Mouse (Mus musculus): ENCODE measurements at regions not wholly inside any gene's neighbourhood (a gene's known extent, or its start where the extent isn't known, plus 50 kb on each side); places are given as distances from the start of the nearest gene placed in this dataset.

GRCm38 (mm10) chr17:15292490-15293070, 84.1 kb downstream of the Dll1 start:
- 61% methylated on average over 11 of the region's 11 CpGs for WGBS (ENCODE audit: insufficient replicate concordance)
- H3K9me3 ChIP-seq (ENCODE audit: control insufficient read depth, low read length): no peaks in the 10 kb centered on the region
- H3K4me1 ChIP-seq (replicated peaks; ENCODE audit: control insufficient read depth in 2 of 2, insufficient read depth in 2 of 2, low read length in 1 of 2): peaks cover 0 to 2% of the 10 kb centered on the region in 2 experiments; a peak in 1 of 4 replicates
- DNase-seq (ENCODE audit: low read depth in 3 of 3, low spot score in 3 of 3) (no peak), ATAC-seq (ENCODE audit: insufficient read depth) (no peak)
- no peaks in the 10 kb centered on the region for H3K36me3 ChIP-seq (replicated peaks; ENCODE audit: control insufficient read depth, insufficient read depth, low read depth)
- no peak for TF ChIP-seq EP300 (IDR thresholded peaks at IDR 0.05; ENCODE audit: low read depth)
- no peak for TF ChIP-seq CTCF (IDR thresholded peaks at IDR 0.05; ENCODE audit: low read depth)
- no peak overlapping the region for H3K9ac ChIP-seq (replicated peaks)
- no peaks in the 10 kb centered on the region for H3K27me3 ChIP-seq (ENCODE audit: control insufficient read depth, insufficient read depth, low read length)
- no peak overlapping the region for H3K4me2 ChIP-seq (ENCODE audit: low read depth)
- no peak overlapping the region for H3K27ac ChIP-seq
- H3K4me3 ChIP-seq (ENCODE audit: insufficient read depth in 1 of 2, low read depth in 2 of 2, low read length in 2 of 2): no peak overlapping the region

GRCm38 (mm10) chr17:15291626-15292025, 85.0 kb downstream of the Dll1 start:
- TF ChIP-seq EP300 (IDR thresholded peaks at IDR 0.05; ENCODE audit: low read depth): no peak
- no peak for TF ChIP-seq CTCF (IDR thresholded peaks at IDR 0.05; ENCODE audit: low read depth)
- Histone ChIP-seq H3K4me2 (ENCODE audit: low read depth) (no peak overlapping the region), H3K9ac (replicated peaks) (no peak overlapping the region), H3K27me3 (ENCODE audit: control insufficient read depth, insufficient read depth, low read length) (no peaks in the 10 kb centered on the region), H3K27ac (no peak overlapping the region), H3K4me3 (ENCODE audit: insufficient read depth in 1 of 2, low read depth in 2 of 2, low read length in 2 of 2) (no peak overlapping the region), H3K4me1 (replicated peaks; ENCODE audit: control insufficient read depth in 2 of 2, insufficient read depth in 2 of 2, low read length in 1 of 2) (peaks cover 0 to 2% of the 10 kb centered on the region in 2 experiments; a peak in 1 of 4 replicates), H3K36me3 (replicated peaks; ENCODE audit: control insufficient read depth, insufficient read depth, low read depth) (no peaks in the 10 kb centered on the region), H3K9me3 (ENCODE audit: control insufficient read depth, low read length) (no peaks in the 10 kb centered on the region)
- WGBS (ENCODE audit: insufficient replicate concordance): 42% methylated on average over 4 of the region's 4 CpGs
- DNase-seq (ENCODE audit: low read depth in 3 of 3, low spot score in 3 of 3) (no peak), ATAC-seq (ENCODE audit: insufficient read depth) (no peak)

- TF ChIP-seq EP300 (IDR thresholded peaks at IDR 0.05; ENCODE audit: low read depth): no peak
- no peak for TF ChIP-seq CTCF (IDR thresholded peaks at IDR 0.05; ENCODE audit: low read depth)
- Histone ChIP-seq H3K9ac (replicated peaks) (no peak overlapping the region), H3K4me2 (ENCODE audit: low read depth) (no peak overlapping the region), H3K4me3 (ENCODE audit: insufficient read depth in 1 of 2, low read depth in 2 of 2, low read length in 2 of 2) (no peak overlapping the region), H3K9me3 (ENCODE audit: control insufficient read depth, low read length) (no peaks in the 10 kb centered on the region), H3K36me3 (replicated peaks; ENCODE audit: control insufficient read depth, insufficient read depth, low read depth) (no peaks in the 10 kb centered on the region), H3K27ac (no peak overlapping the region), H3K4me1 (replicated peaks; ENCODE audit: control insufficient read depth in 2 of 2, insufficient read depth in 2 of 2, low read length in 1 of 2) (peaks cover 0 to 2% of the 10 kb centered on the region in 2 experiments; a peak in 1 of 4 replicates), H3K27me3 (ENCODE audit: control insufficient read depth, insufficient read depth, low read length) (no peaks in the 10 kb centered on the region)
- WGBS (ENCODE audit: insufficient replicate concordance): 55% methylated on average over 1 of the region's 1 CpGs
- DNase-seq (ENCODE audit: low read depth in 3 of 3, low spot score in 3 of 3): no peak
- ATAC-seq (ENCODE audit: insufficient read depth): no peak
Measured at GRCm38 (mm10) chr17:15290326-15290725, 86.3 kb downstream of the Dll1 start.

GRCm38 (mm10) chr17:15289062-15289461, 87.6 kb downstream of the Dll1 start:
- DNase-seq (ENCODE audit: low read depth in 3 of 3, low spot score in 3 of 3) (no peak), ATAC-seq (ENCODE audit: insufficient read depth) (no peak)
- H3K9me3 ChIP-seq (ENCODE audit: control insufficient read depth, low read length): no peaks in the 10 kb centered on the region
- no peak overlapping the region for H3K4me3 ChIP-seq (ENCODE audit: insufficient read depth in 1 of 2, low read depth in 2 of 2, low read length in 2 of 2)
- no peak overlapping the region for H3K27ac ChIP-seq
- no peak overlapping the region for H3K9ac ChIP-seq (replicated peaks)
- H3K36me3 ChIP-seq (replicated peaks; ENCODE audit: control insufficient read depth, insufficient read depth, low read depth): no peaks in the 10 kb centered on the region
- 63% methylated on average over 5 of the region's 5 CpGs for WGBS (ENCODE audit: insufficient replicate concordance)
- H3K4me1 ChIP-seq (replicated peaks; ENCODE audit: control insufficient read depth in 2 of 2, insufficient read depth in 2 of 2, low read length in 1 of 2): peaks cover 0 to 2% of the 10 kb centered on the region in 2 experiments; a peak in 1 of 4 replicates
- TF ChIP-seq CTCF (IDR thresholded peaks at IDR 0.05; ENCODE audit: low read depth): no peak
- TF ChIP-seq EP300 (IDR thresholded peaks at IDR 0.05; ENCODE audit: low read depth): no peak
- no peak overlapping the region for H3K4me2 ChIP-seq (ENCODE audit: low read depth)
- H3K27me3 ChIP-seq (ENCODE audit: control insufficient read depth, insufficient read depth, low read length): no peaks in the 10 kb centered on the region

GRCm38 (mm10) chr17:15288640-15289039, 88.0 kb downstream of the Dll1 start:
- DNase-seq (ENCODE audit: low read depth in 3 of 3, low spot score in 3 of 3) (no peak), ATAC-seq (ENCODE audit: insufficient read depth) (no peak)
- no peak overlapping the region for H3K9ac ChIP-seq (replicated peaks)
- no peaks in the 10 kb centered on the region for H3K36me3 ChIP-seq (replicated peaks; ENCODE audit: control insufficient read depth, insufficient read depth, low read depth)
- H3K4me2 ChIP-seq (ENCODE audit: low read depth): no peak overlapping the region
- H3K4me3 ChIP-seq (ENCODE audit: insufficient read depth in 1 of 2, low read depth in 2 of 2, low read length in 2 of 2): no peak overlapping the region
- TF ChIP-seq CTCF (IDR thresholded peaks at IDR 0.05; ENCODE audit: low read depth) (no peak), EP300 (IDR thresholded peaks at IDR 0.05; ENCODE audit: low read depth) (no peak)
- H3K27me3 ChIP-seq (ENCODE audit: control insufficient read depth, insufficient read depth, low read length): no peaks in the 10 kb centered on the region
- H3K9me3 ChIP-seq (ENCODE audit: control insufficient read depth, low read length): no peaks in the 10 kb centered on the region
- peaks cover 0 to 2% of the 10 kb centered on the region in 2 experiments; a peak in 1 of 4 replicates for H3K4me1 ChIP-seq (replicated peaks; ENCODE audit: control insufficient read depth in 2 of 2, insufficient read depth in 2 of 2, low read length in 1 of 2)
- 62% methylated on average over 8 of the region's 8 CpGs for WGBS (ENCODE audit: insufficient replicate concordance)
- no peak overlapping the region for H3K27ac ChIP-seq

Measured in liver, embryonic 14.5 days (tissue).